Comparison of ENCODE assay signal across 18 mouse cellular contexts in genomic region chr2:29041477-29041768, GRCm38 (mm10). TPM values are rescaled to one million over a fixed set of nuclear protein-coding genes. Genes with fewer than 3 reads are reported as not detected.
DNase-seq lines count a peak whose midpoint lies in the region; ATAC-seq and TF ChIP-seq lines count a peak whose summit lies in the region.
"Had no signal": no experiment of that assay in that cellular context is flagged by ENCODE, and none has a peak within 500 bp of the region (broad histone marks: within the 10 kb centered on the region; RNA-seq: fewer than 3 reads in every experiment).

No protein-coding gene starts in this region.

- H3K9ac ChIP-seq in hindbrain, embryonic 11.5 days (ENCODE audit: low read depth, low read length) = peak overlapping the region; percentile 28; the same call in 1 of the 2 replicates
- H3K9ac ChIP-seq in hindbrain, embryonic 16.5 days (ENCODE audit: low read depth, low read length) = no peak overlapping the region
- H3K9ac ChIP-seq in hindbrain, embryonic 14.5 days = no peak overlapping the region
- no peak overlapping the region for H3K9ac ChIP-seq in midbrain, embryonic 13.5 days (replicated peaks)
- 0 out of 2 replicates have a peak overlapping the region, but pooled peaks have one; percentile 19 for H3K9ac ChIP-seq in midbrain, postnatal 0 days (replicated peaks; ENCODE audit: low read length, poor library complexity, severe bottlenecking)
- H3K9ac ChIP-seq: forebrain, embryonic 15.5 days; heart, embryonic 12.5 days; intestine, embryonic 15.5 days had no signal

- H3K4me1 ChIP-seq in hindbrain, embryonic 11.5 days (replicated peaks; ENCODE audit: control insufficient read depth, insufficient read depth, low read length) = peaks cover 3% of the 10 kb centered on the region; the same call in 1 of the 2 replicates
- peaks cover 13% of the 10 kb centered on the region for H3K4me1 ChIP-seq in hindbrain, embryonic 16.5 days (ENCODE audit: control insufficient read depth, insufficient read depth, low read depth, low read length)
- H3K4me1 ChIP-seq in hindbrain, embryonic 14.5 days (replicated peaks; ENCODE audit: control insufficient read depth, insufficient read depth, low read length) = peaks cover 17% of the 10 kb centered on the region
- H3K4me1 ChIP-seq in midbrain, embryonic 13.5 days (replicated peaks) = peaks cover 41% of the 10 kb centered on the region
- H3K4me1 ChIP-seq in midbrain, postnatal 0 days (ENCODE audit: insufficient read depth, low read length) = peaks cover 10% of the 10 kb centered on the region; the same call in 1 of the 2 replicates
- H3K4me1 ChIP-seq: heart, embryonic 12.5 days; intestine, embryonic 15.5 days had no signal

- no peaks in the 10 kb centered on the region for H3K9me3 ChIP-seq in hindbrain, embryonic 11.5 days (ENCODE audit: control insufficient read depth, low read length)
- H3K9me3 ChIP-seq in hindbrain, embryonic 16.5 days (ENCODE audit: control insufficient read depth, low read length) = no peaks in the 10 kb centered on the region
- H3K9me3 ChIP-seq in hindbrain, embryonic 14.5 days (ENCODE audit: control insufficient read depth, low read length) = no peaks in the 10 kb centered on the region
- H3K9me3 ChIP-seq in midbrain, embryonic 13.5 days = no peaks in the 10 kb centered on the region
- no peaks in the 10 kb centered on the region for H3K9me3 ChIP-seq in midbrain, postnatal 0 days (ENCODE audit: low read length)
- H3K9me3 ChIP-seq: embryonic facial prominence, embryonic 10.5 days; forebrain, embryonic 15.5 days; heart, embryonic 12.5 days; intestine, embryonic 15.5 days had no signal

- no peaks in the 10 kb centered on the region for H3K36me3 ChIP-seq in hindbrain, embryonic 11.5 days (ENCODE audit: control insufficient read depth, insufficient read depth, low read length)
- no peaks in the 10 kb centered on the region for H3K36me3 ChIP-seq in hindbrain, embryonic 16.5 days (ENCODE audit: control insufficient read depth, insufficient read depth, low read length)
- H3K36me3 ChIP-seq in hindbrain, embryonic 14.5 days (replicated peaks; ENCODE audit: control insufficient read depth, insufficient read depth) = no peaks in the 10 kb centered on the region
- no peaks in the 10 kb centered on the region for H3K36me3 ChIP-seq in midbrain, embryonic 13.5 days
- no peaks in the 10 kb centered on the region for H3K36me3 ChIP-seq in midbrain, postnatal 0 days (ENCODE audit: insufficient read depth, low read length)
- H3K36me3 ChIP-seq: embryonic facial prominence, embryonic 10.5 days; forebrain, embryonic 15.5 days; heart, embryonic 12.5 days; intestine, embryonic 15.5 days had no signal

- H3K27ac ChIP-seq in hindbrain, embryonic 11.5 days (ENCODE audit: low read depth, low read length) = peak overlapping the region; percentile 49; the same call in 1 of the 2 replicates
- H3K27ac ChIP-seq in hindbrain, embryonic 16.5 days (ENCODE audit: low read depth, low read length) = no peak overlapping the region
- H3K27ac ChIP-seq in hindbrain, embryonic 14.5 days = peak overlapping the region; percentile 23; the same call in 1 of the 2 replicates
- H3K27ac ChIP-seq in midbrain, embryonic 13.5 days = peak overlapping the region; percentile 78
- H3K27ac ChIP-seq in midbrain, postnatal 0 days (ENCODE audit: low read depth, low read length) = no peak overlapping the region
- H3K27ac ChIP-seq: embryonic facial prominence, embryonic 10.5 days; forebrain, embryonic 15.5 days; heart, adult 2 months; intestine, embryonic 15.5 days had no signal

- H3K27me3 ChIP-seq in hindbrain, embryonic 11.5 days (ENCODE audit: control insufficient read depth, insufficient read depth, low read length) = peaks cover 31% of the 10 kb centered on the region
- peaks cover 12% of the 10 kb centered on the region for H3K27me3 ChIP-seq in hindbrain, embryonic 16.5 days (replicated peaks; ENCODE audit: control insufficient read depth, insufficient read depth, low read length)
- peaks cover 23% of the 10 kb centered on the region for H3K27me3 ChIP-seq in hindbrain, embryonic 14.5 days (ENCODE audit: control insufficient read depth, insufficient read depth, low read length)
- H3K27me3 ChIP-seq in midbrain, embryonic 13.5 days = peaks cover 73% of the 10 kb centered on the region
- peaks cover 8% of the 10 kb centered on the region; the same call in 1 of the 2 replicates for H3K27me3 ChIP-seq in midbrain, postnatal 0 days (ENCODE audit: insufficient read depth, low read length)

- 19% methylated on average over 8 of the region's 8 CpGs for WGBS in hindbrain, embryonic 11.5 days
- 24% methylated on average over 8 of the region's 8 CpGs for WGBS in hindbrain, embryonic 16.5 days
- WGBS in hindbrain, embryonic 14.5 days = 26% methylated on average over 8 of the region's 8 CpGs
- 11% methylated on average over 8 of the region's 8 CpGs for WGBS in midbrain, embryonic 13.5 days
- 24% methylated on average over 8 of the region's 8 CpGs for WGBS in midbrain, postnatal 0 days

- TF ChIP-seq CTCF in midbrain, postnatal 0 days (IDR thresholded peaks at IDR 0.05) = no peak

- H3K4me2 ChIP-seq in hindbrain, embryonic 11.5 days (replicated peaks; ENCODE audit: low read depth, low read length) = no peak overlapping the region
- H3K4me2 ChIP-seq in hindbrain, embryonic 16.5 days (ENCODE audit: low read length) = no peak overlapping the region
- H3K4me2 ChIP-seq in hindbrain, embryonic 14.5 days (replicated peaks) = no peak overlapping the region
- H3K4me2 ChIP-seq in midbrain, embryonic 13.5 days (replicated peaks) = no peak overlapping the region
- H3K4me2 ChIP-seq in midbrain, postnatal 0 days (ENCODE audit: low read depth, low read length, poor library complexity, severe bottlenecking) = no peak overlapping the region
- H3K4me2 ChIP-seq: forebrain, embryonic 15.5 days; heart, embryonic 12.5 days; intestine, embryonic 15.5 days had no signal

- no peak overlapping the region for H3K4me3 ChIP-seq in hindbrain, embryonic 11.5 days (ENCODE audit: low read depth, low read length)
- H3K4me3 ChIP-seq in hindbrain, embryonic 16.5 days (ENCODE audit: low read length) = no peak overlapping the region
- no peak overlapping the region for H3K4me3 ChIP-seq in hindbrain, embryonic 14.5 days (replicated peaks; ENCODE audit: low read length)
- H3K4me3 ChIP-seq in midbrain, embryonic 13.5 days (replicated peaks) = no peak overlapping the region
- H3K4me3 ChIP-seq in midbrain, postnatal 0 days (ENCODE audit: low read depth, low read length) = no peak overlapping the region
- H3K4me3 ChIP-seq: forebrain, embryonic 15.5 days; heart, adult 2 months; heart, embryonic 12.5 days; intestine, embryonic 15.5 days had no signal

- no peak for ATAC-seq in hindbrain, embryonic 11.5 days (ENCODE audit: low FRiP score)
- no peak for ATAC-seq in hindbrain, embryonic 16.5 days
- no peak for ATAC-seq in hindbrain, embryonic 14.5 days (ENCODE audit: low FRiP score)
- ATAC-seq in midbrain, embryonic 13.5 days = 0 out of 2 replicates have a peak, but pooled peaks have one; percentile 29
- ATAC-seq in midbrain, postnatal 0 days (ENCODE audit: low FRiP score) = no peak
- ATAC-seq: forebrain, embryonic 15.5 days; intestine, embryonic 15.5 days had no signal

- no peak for DNase-seq in hindbrain, embryonic 11.5 days (ENCODE audit: low spot score)
- no peak for DNase-seq in hindbrain, embryonic 14.5 days (ENCODE audit: low spot score)
- no peak for DNase-seq in midbrain, postnatal 0 days (ENCODE audit: low spot score)
- no peak for DNase-seq in heart, adult 8-10 months (ENCODE audit: low spot score)
- no peak for DNase-seq in layer of hippocampus, postnatal 14 days (ENCODE audit: low spot score in 2 of 2)
- DNase-seq: adrenal gland, adult 2 months; adrenal gland, postnatal 36 days; cerebellum, adult 2 months; cerebellum, postnatal 10 days; gastrocnemius, postnatal 14 days; heart, adult 2 months; heart, postnatal 36 days had no signal

RNA-seq across cellular contexts. Expression of gene Cfap77, which starts 13.4 kb away (rescaled TPM):
- polyA plus RNA-seq in hindbrain, embryonic 11.5 days (2014; fragmentation: Nextera tagmentation; extraction: Ambion mirVana) = 0.51 and 0.75 TPM in 2 replicates
- 0.65 and 1.0 TPM in 2 replicates for polyA plus RNA-seq in hindbrain, embryonic 16.5 days (2015; fragmentation: Nextera tagmentation; extraction: Ambion mirVana)
- 0.56 and 0.78 TPM in 2 replicates for polyA plus RNA-seq in hindbrain, embryonic 14.5 days (2014; fragmentation: Nextera tagmentation; extraction: Ambion mirVana)
- 0.48 and 0.63 TPM in 2 replicates for polyA plus RNA-seq in midbrain, embryonic 13.5 days (2015; fragmentation: Nextera tagmentation; extraction: Ambion mirVana)
- 1.0 and 3.3 TPM in 2 replicates for total RNA-seq in midbrain, postnatal 0 days (2014; rRNA removed)
- 1.2 and 1.3 TPM in 2 replicates for polyA plus RNA-seq in midbrain, postnatal 0 days (2015; fragmentation: Nextera tagmentation; extraction: Ambion mirVana)
- total RNA-seq in heart, adult 8-10 months (2022) = not detected
- total RNA-seq in layer of hippocampus, postnatal 14 days (2021) = 1 to 10 TPM in 1 of 2 experiments, under 1 TPM in 1; 0.69 to 1.2 TPM
- total RNA-seq: gastrocnemius, postnatal 14 days; heart, adult 2 months; heart, postnatal 36 days had no signal
- polyA plus RNA-seq: forebrain, embryonic 15.5 days had no signal

RNA-seq across cellular contexts. Expression of gene Ttf1, which starts 18.6 kb away (rescaled TPM):
- 11.2 and 11.6 TPM in 2 replicates for polyA plus RNA-seq in hindbrain, embryonic 11.5 days (2014; fragmentation: Nextera tagmentation; extraction: Ambion mirVana)
- 6.7 and 7.7 TPM in 2 replicates for polyA plus RNA-seq in hindbrain, embryonic 16.5 days (2015; fragmentation: Nextera tagmentation; extraction: Ambion mirVana)
- 5.7 and 6.0 TPM in 2 replicates for polyA plus RNA-seq in hindbrain, embryonic 14.5 days (2014; fragmentation: Nextera tagmentation; extraction: Ambion mirVana)
- polyA plus RNA-seq in midbrain, embryonic 13.5 days (2015; fragmentation: Nextera tagmentation; extraction: Ambion mirVana) = 10.1 and 10.4 TPM in 2 replicates
- total RNA-seq in midbrain, postnatal 0 days (2014; rRNA removed) = 4.9 and 5.1 TPM in 2 replicates
- 3.1 and 3.3 TPM in 2 replicates for polyA plus RNA-seq in midbrain, postnatal 0 days (2015; fragmentation: Nextera tagmentation; extraction: Ambion mirVana)
- 1 to 10 TPM; 5.2 to 6.3 (median 6.1) TPM for total RNA-seq in heart, adult 8-10 months (2022)
- total RNA-seq in layer of hippocampus, postnatal 14 days (2021) = 10 to 100 TPM; 11.2 to 12.5 TPM

Comparison
In these comparisons a context has a peak if more than half of its experiments do, and no peak if none do; other contexts are left out.
1. H3K27ac ChIP-seq: peak in hindbrain, embryonic 11.5 days (single experiment), hindbrain, embryonic 14.5 days (single experiment) and midbrain, embryonic 13.5 days (single experiment); none in hindbrain, embryonic 16.5 days (single experiment) and midbrain, postnatal 0 days (single experiment).
2. H3K9ac ChIP-seq: peak in hindbrain, embryonic 11.5 days (single experiment) and midbrain, postnatal 0 days (single experiment); none in hindbrain, embryonic 16.5 days (single experiment), hindbrain, embryonic 14.5 days (single experiment) and midbrain, embryonic 13.5 days (single experiment).